Mouse (Mus musculus): ENCODE measurements around the gene Gmppa.

DNA sequence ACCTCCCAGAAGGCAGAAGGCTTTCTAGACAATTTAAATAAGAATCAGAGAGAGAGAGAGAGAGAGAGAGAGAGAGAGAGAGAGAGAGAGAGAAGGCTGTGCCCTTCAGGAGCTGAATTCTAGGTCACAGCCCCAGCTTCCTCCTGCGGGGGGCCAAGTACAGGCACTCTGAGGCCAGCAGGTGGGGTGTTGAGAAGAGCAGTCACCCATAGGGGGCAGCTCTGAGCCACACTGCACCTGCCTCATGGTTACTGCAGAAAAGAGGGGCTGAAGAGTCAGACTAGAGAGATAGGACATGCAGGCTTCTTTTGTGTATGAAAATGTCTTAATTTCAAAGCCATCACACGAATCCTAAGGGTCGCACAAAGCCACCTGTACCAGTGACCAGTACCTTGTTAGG, 22.0 kb upstream of the Gmppa start:
- TF ChIP-seq POLR2A (IDR thresholded peaks at IDR 0.05; ENCODE audit: low read depth, low read length) (no peak), CTCF (IDR thresholded peaks at IDR 0.05; ENCODE audit: borderline replicate concordance, insufficient read depth, low read length) (peak; percentile 26; the same call in 1 of the 2 replicates)

Measured in embryonic fibroblast, embryonic 13.5 days (primary cell).